Mouse (Mus musculus) intestine, embryonic 16.5 days (tissue): ENCODE results near the gene Dll1. TPM values are rescaled to one million over a fixed set of nuclear protein-coding genes. Genes with fewer than 3 reads are reported as not detected.
A peak's percentile ranks its signal among the peaks of the same experiment; 100 is the strongest.

Source experiments
- ATAC-seq: fragments of 200-750 bp; cut with Nextera tagmentation; 2 replicates; pipeline ENCODE4 v1.8.0; 2017; ENCODE audit warnings: moderate TSS enrichment, moderate library complexity
- H3K27ac ChIP-seq: fragments of 300-500 bp; sonication (generic); 2 replicates; pipeline ENCODE4 v1.5.1; 2014; ENCODE audit warnings: mild to moderate bottlenecking, low read length
- H3K27me3 ChIP-seq: fragments of 300-500 bp; sonication (generic); replicated peaks from 2 replicates; pipeline ENCODE4 v1.6.1; 2014; ENCODE audit warnings: low read length, control low read depth, mixed read lengths; ENCODE audit not compliant: control insufficient read depth, insufficient read depth
- H3K36me3 ChIP-seq: fragments of 300-500 bp; sonication (generic); 2 replicates; pipeline ENCODE4 v1.6.1; 2014; ENCODE audit warnings: low read length, control low read depth; ENCODE audit not compliant: control insufficient read depth, insufficient read depth
- H3K4me1 ChIP-seq: fragments of 300-500 bp; sonication (generic); 2 replicates; pipeline ENCODE4 v1.6.1; 2014; ENCODE audit warnings: low read length, control low read depth, mixed read lengths; ENCODE audit not compliant: control insufficient read depth, insufficient read depth
- H3K4me2 ChIP-seq: fragments of 300-500 bp; sonication (generic); 2 replicates; pipeline ENCODE4 v1.6.1; 2014; ENCODE audit warnings: low read depth, low read length, control low read depth
- H3K4me3 ChIP-seq: fragments of 300-500 bp; sonication (generic); 2 replicates; pipeline ENCODE4 v1.5.1; 2014; ENCODE audit warnings: mild to moderate bottlenecking, low read length
- H3K9ac ChIP-seq: fragments of 300-500 bp; sonication (generic); 2 replicates; pipeline ENCODE4 v1.6.1; 2014; ENCODE audit warnings: low read depth, low read length
- H3K9me3 ChIP-seq: fragments of 300-500 bp; sonication (generic); 2 replicates; pipeline ENCODE4 v1.6.1; 2016; ENCODE audit warnings: low read length, control low read depth; ENCODE audit not compliant: control insufficient read depth
- WGBS: fragments of 180-500 bp; shearing (Covaris S2); extraction: QIAGEN DNeasy Blood & Tissue Kit; methylation state at CpG from one replicate; pipeline ENCODE4 v1.1.7; 2014; 5-methylcytosine and 5-hydroxymethylcytosine counted together
- polyA plus RNA-seq: library from polyadenylated mRNA; unstranded; fragments of >200 nt; fragmentation: Nextera tagmentation; extraction: Ambion mirVana; gene quantifications from 2 replicates; pipeline ENCODE4 v1.2.1, GENCODE M21; 2015

Gene Dll1
- polyA plus RNA-seq, 1 experiment from 2014 or later, result 24.2 TPM

GRCm38 (mm10) chr17:15409261-15409660 is 32.6 kb upstream of the Dll1 start:
- no peaks in the 10 kb centered on the region for H3K27me3 ChIP-seq
- no peak overlapping the region for H3K4me3 ChIP-seq
- H3K4me1 ChIP-seq, result no peaks in the 10 kb centered on the region
- ATAC-seq, result no peak
- WGBS, result 89% methylated on average over 10 of the region's 10 CpGs
- no peaks in the 10 kb centered on the region for H3K9me3 ChIP-seq
- H3K9ac ChIP-seq, result no peak overlapping the region
- H3K4me2 ChIP-seq, result no peak overlapping the region
- H3K27ac ChIP-seq, result no peak overlapping the region
- H3K36me3 ChIP-seq, result peaks cover 15% of the 10 kb centered on the region

- H3K36me3 ChIP-seq, result peaks cover 26% of the 10 kb centered on the region
- 81% methylated on average over 2 of the region's 2 CpGs for WGBS
- ATAC-seq, result no peak
- no peaks in the 10 kb centered on the region for H3K9me3 ChIP-seq
- H3K4me2 ChIP-seq, result no peak overlapping the region
- H3K4me1 ChIP-seq, result no peaks in the 10 kb centered on the region
- H3K27me3 ChIP-seq, result no peaks in the 10 kb centered on the region
- no peak overlapping the region for H3K9ac ChIP-seq
- H3K27ac ChIP-seq, result no peak overlapping the region
- H3K4me3 ChIP-seq, result no peak overlapping the region
These were observed 29.9 kb upstream of the Dll1 start for GRCm38 (mm10) chr17:15406576-15406975.

- no peaks in the 10 kb centered on the region for H3K9me3 ChIP-seq
- H3K27ac ChIP-seq, result no peak overlapping the region
- 95% methylated on average over 17 of the region's 17 CpGs for WGBS
- no peaks in the 10 kb centered on the region for H3K27me3 ChIP-seq
- H3K36me3 ChIP-seq, result peaks cover 15% of the 10 kb centered on the region
- peaks cover 8% of the 10 kb centered on the region for H3K4me1 ChIP-seq
- no peak for ATAC-seq
- no peak overlapping the region for H3K9ac ChIP-seq
- no peak overlapping the region for H3K4me2 ChIP-seq
- no peak overlapping the region for H3K4me3 ChIP-seq
These were observed 25.0 kb upstream of the Dll1 start for GRCm38 (mm10) chr17:15401716-15402115.

- peaks cover 15% of the 10 kb centered on the region for H3K4me1 ChIP-seq
- ATAC-seq, result peak; percentile 97
- under 1% methylated on average over 31 of the region's 31 CpGs for WGBS
These were observed 19.5 kb upstream of the Dll1 start, which contains the start of gene Fam120b for GRCm38 (mm10) chr17:15395997-15396675. Gene Fam120b, plus strand, starts transcription at chr17:15396202.

DNA sequence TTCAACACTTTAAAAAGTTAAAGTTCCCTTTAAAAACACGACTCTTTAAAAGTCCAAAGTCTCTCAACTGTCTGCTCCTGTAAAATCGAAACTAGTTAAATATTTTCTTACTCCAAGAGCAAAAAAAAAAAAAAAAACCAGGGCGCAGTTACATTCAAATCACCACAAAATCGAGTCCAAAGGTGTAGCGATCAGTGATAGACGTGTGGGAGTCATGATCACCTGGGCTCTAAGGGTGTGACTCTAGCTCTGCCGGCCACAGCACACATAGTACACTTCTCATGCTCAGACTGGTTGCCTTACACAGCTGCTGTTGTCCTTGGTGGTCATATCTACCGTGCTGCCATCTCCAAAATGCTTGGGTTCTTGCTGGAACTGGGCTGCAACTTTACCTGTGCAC is 12.7 kb upstream of the Dll1 start:
- 62% methylated on average over 8 of the region's 8 CpGs for WGBS
- peak overlapping the region; percentile 86 for H3K27ac ChIP-seq

More at GRCm38 (mm10) chr17:15395997-15396675, 19.5 kb upstream of the Dll1 start, which contains the start of gene Fam120b:
- Histone ChIP-seq H3K27me3 (no peaks in the 10 kb centered on the region), H3K9ac (peak within 1 kb of the TSS; percentile 94), H3K27ac (peak within 1 kb of the TSS; percentile 95), H3K4me3 (peak within 1 kb of the TSS; percentile 87), H3K36me3 (no peaks in the 10 kb centered on the region), H3K9me3 (no peaks in the 10 kb centered on the region), H3K4me2 (peak within 1 kb of the TSS; percentile 85)

DNA sequence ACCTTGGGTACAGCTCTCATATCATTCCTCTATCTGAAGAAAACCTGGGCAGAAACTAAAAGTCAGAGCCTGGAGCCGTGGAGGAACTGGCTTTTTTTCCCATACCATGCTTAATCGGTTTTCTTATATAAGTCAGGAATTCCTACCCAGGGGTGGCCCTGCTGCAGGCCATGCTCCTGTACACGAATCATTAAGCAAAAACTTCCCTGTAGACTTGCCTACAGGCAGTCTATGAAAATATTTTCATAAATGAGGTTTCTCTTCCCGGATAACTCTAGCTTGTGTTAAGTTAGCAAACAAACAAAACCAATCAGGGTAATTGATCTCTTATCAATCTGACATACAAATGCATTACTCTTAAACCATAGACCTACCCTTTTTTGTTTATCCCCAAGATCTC is 12.2 kb upstream of the Dll1 start:
- H3K4me2 ChIP-seq, result no peak overlapping the region
- ATAC-seq, result peak; percentile 72
- H3K4me3 ChIP-seq, result no peak overlapping the region
- no peaks in the 10 kb centered on the region for H3K4me1 ChIP-seq
- no peaks in the 10 kb centered on the region for H3K36me3 ChIP-seq
- 54% methylated on average over 4 of the region's 4 CpGs for WGBS
- H3K27ac ChIP-seq, result peak overlapping the region; percentile 88
- no peaks in the 10 kb centered on the region for H3K27me3 ChIP-seq
- no peaks in the 10 kb centered on the region for H3K9me3 ChIP-seq
- H3K9ac ChIP-seq, result no peak overlapping the region; the same call in 1 of the 2 replicates

More for the DNA sequence above, 12.7 kb upstream of the Dll1 start:
- H3K4me3 ChIP-seq, result no peak overlapping the region
- H3K27me3 ChIP-seq, result no peaks in the 10 kb centered on the region
- ATAC-seq, result peak; percentile 99
- no peaks in the 10 kb centered on the region for H3K4me1 ChIP-seq
- H3K9me3 ChIP-seq, result no peaks in the 10 kb centered on the region
- H3K36me3 ChIP-seq, result no peaks in the 10 kb centered on the region
- H3K9ac ChIP-seq, result 0 out of 2 replicates have a peak overlapping the region, but pooled peaks have one; percentile 43
- H3K4me2 ChIP-seq, result peak overlapping the region; percentile 37; the same call in 1 of the 2 replicates

- H3K9me3 ChIP-seq, result no peaks in the 10 kb centered on the region
- 94% methylated on average over 5 of the region's 5 CpGs for WGBS
- H3K27me3 ChIP-seq, result no peaks in the 10 kb centered on the region; the same call in 1 of the 2 replicates
- no peak overlapping the region for H3K4me3 ChIP-seq
- no peaks in the 10 kb centered on the region for H3K36me3 ChIP-seq
- H3K27ac ChIP-seq, result no peak overlapping the region
- no peak for ATAC-seq
- no peak overlapping the region for H3K9ac ChIP-seq
- H3K4me2 ChIP-seq, result no peak overlapping the region
- H3K4me1 ChIP-seq, result peaks cover 14% of the 10 kb centered on the region
These were observed 6.7 kb upstream of the Dll1 start for GRCm38 (mm10) chr17:15383360-15383759.

GRCm38 (mm10) chr17:15381869-15382660 is 5.4 kb upstream of the Dll1 start:
- Histone ChIP-seq H3K36me3 (no peaks in the 10 kb centered on the region), H3K27ac (no peak overlapping the region), H3K27me3 (no peaks in the 10 kb centered on the region; the same call in 1 of the 2 replicates), H3K4me2 (no peak overlapping the region), H3K9ac (0 out of 2 replicates have a peak overlapping the region, but pooled peaks have one; percentile 71), H3K4me3 (no peak overlapping the region), H3K9me3 (no peaks in the 10 kb centered on the region), H3K4me1 (peaks cover 19% of the 10 kb centered on the region)
- ATAC-seq, result no peak
- WGBS, result 47% methylated on average over 7 of the region's 7 CpGs

DNA sequence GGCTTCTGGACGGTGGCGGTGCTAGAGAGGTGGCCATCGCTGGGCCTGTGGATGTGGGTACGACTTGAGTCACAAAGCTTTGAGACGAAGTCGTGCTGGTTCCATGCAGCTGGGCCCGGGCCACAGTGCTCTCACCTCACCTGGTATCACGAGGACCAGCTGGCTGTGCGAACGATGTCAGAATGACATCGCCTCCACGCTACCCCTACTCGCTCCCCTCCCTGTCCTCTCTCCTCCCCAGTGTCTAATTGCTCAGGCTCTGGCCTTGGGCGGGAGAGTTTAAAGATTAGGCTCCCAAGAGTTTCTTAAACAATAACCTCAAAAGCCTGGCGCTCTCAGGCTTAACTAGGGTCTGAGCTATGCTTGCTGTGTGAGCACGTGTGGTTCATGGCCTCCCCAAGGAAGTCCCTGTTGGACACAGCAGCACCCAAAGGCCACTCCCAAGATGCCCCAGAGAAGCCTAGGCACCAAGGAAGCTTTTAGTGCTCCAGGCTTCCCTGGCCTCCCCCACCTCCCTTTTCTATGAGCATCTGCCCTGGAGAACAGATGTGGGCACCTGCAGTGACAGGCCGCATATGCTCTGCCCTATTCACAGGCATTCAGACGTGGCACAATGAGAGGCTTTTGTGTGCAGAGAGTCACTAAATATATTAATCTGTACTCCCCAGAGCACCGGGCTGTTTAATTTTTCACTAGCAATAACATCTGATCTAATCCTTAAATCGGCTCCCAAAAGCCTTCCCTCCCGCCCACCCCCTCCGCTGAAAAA is 4.6 kb upstream of the Dll1 start:
- Histone ChIP-seq H3K9ac (peak overlapping the region; percentile 71), H3K4me3 (peak overlapping the region; percentile 52), H3K36me3 (no peaks in the 10 kb centered on the region), H3K27ac (peak overlapping the region; percentile 75), H3K4me2 (peak overlapping the region; percentile 92), H3K27me3 (no peaks in the 10 kb centered on the region; the same call in 1 of the 2 replicates), H3K4me1 (peaks cover 24% of the 10 kb centered on the region), H3K9me3 (no peaks in the 10 kb centered on the region)
- 15% methylated on average over 22 of the region's 22 CpGs for WGBS
- peak; percentile 62 for ATAC-seq
